Mouse (Mus musculus) heart, postnatal 14 days (tissue): ENCODE data around the gene Supt20. TPM values are rescaled to one million over a fixed set of nuclear protein-coding genes. Genes with fewer than 3 reads are reported as not detected.

Experiments
- DNase-seq, 2 experiments: peaks; one replicate each; pipeline ENCODE4 v3.0.0; 2021 to 2022
- intact Hi-C: fragments of 180-260 bp; cut with DNase I; formaldehyde crosslinking; loops from one replicate; pipeline ENCODE4 v1.15.1; 2025
- long read RNA-seq, 2 experiments: library from polyadenylated mRNA; stranded (forward); transcript quantifications; one replicate each; pipeline ENCODE4 v2.0.0; 2021
- total RNA-seq, 2 experiments: library from RNA; stranded (reverse); gene quantifications; 2 replicates each; pipeline ENCODE4 v1.2.3; 2021

Supt20 gene
- total RNA-seq, result 10 to 100 TPM; 28.3 to 29.9 TPM
- long read RNA-seq, experiment 1, partial matches to known transcripts, result 4 of 25 reads
- long read RNA-seq, experiment 1, other reads (novel, unspliced or antisense), result 18 of 25 reads
- long read RNA-seq, experiment 2, partial matches to known transcripts, result 1 of 21 reads
- long read RNA-seq, experiment 2, other reads (novel, unspliced or antisense), result 20 of 21 reads

DNA sequence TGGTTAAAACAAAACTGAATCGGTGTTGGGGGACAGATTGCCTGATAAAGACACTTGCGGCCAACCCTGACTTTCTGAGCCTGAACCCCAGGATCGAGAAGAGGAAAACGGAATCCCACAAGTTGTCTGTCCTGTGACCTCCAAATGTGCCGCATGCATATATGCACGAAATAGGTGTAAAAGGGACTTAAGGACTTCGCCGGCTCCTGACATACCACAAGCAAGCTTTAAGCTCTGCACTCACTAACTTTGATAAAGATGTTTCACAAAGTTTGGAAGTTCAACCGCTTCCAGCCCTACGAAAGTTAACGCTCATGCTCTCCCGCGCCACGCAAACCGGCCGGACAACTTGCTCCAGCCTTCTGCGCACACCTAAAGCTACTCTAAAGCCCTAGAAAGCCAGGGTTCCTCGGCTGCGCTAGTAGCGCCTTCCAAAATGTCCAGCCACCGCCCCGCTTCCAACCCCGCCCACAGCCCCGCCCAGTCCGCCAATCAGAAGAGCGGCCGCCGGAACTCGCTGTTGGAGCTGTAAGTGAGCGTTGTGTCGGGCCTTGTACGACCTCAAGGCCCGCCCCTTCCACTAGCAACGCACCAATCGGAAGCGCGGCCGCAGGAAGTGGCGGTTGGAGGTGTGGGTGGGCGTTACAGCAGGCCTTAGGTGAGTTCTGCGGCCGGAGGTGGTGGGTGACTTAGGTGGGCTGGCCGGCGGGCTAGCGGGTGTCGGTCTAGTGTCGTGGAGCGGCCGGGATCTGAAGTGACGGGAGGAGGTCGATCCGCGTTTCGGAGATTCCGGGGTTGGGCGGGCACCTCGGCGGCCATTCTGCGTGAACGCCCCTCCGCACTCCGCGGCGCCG lies at the start of gene Supt20:
TSS of gene Supt20 (plus strand) at position 606 of the 854 bp plus-strand sequence.
- peak; percentile 92 to 93 for DNase-seq
- intact Hi-C loops, result loop anchor here (2.0 to 10.0 kb wide), 2 partner anchors 42 to 828 kb away; partner anchors contain the start of genes Alg5, Exosc8 and Ufm1

DNA sequence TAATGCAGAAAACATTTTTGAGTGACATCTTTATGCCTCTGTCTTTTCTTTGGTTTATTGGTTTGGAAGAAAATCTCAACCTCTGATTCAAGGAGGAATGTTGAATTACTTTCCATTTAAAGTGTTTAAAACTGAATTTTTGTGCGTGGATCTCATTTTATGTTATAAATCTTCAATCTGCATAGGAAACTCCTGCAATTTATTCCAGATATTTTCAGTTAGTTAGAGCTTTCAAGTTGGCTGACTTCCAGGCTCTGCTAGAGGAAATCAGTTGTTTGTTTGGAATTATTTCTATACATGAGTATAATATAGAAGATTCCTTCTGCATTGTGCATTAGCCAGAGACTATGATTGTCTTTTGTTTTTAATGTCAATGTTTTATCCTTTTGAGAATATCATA lies 49.8 kb upstream of the Supt20 start:
- intact Hi-C loops, result no loop called here
- DNase-seq, result no peak

DNA sequence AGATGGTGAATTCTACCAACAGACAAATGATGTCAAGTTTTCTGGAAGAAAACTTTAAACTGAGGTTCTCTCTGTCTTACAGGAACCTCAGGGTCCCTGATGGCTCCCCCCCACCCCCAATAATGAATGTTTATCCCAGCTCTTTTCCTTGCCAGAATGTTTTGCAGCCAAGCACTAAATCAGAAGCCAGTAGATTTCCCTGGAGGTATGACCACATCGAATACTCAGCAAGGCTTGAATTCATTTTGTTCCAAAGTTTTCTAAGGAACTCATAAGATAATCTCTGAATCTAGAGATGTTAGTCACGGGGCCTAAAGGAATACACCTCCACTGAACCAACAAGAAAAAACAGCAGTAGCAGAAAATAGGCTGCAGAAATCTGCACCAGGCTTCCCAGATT lies 45.0 kb upstream of the Supt20 start:
- intact Hi-C loops, result no loop called here
- peak; percentile 21 to 57 for DNase-seq

DNA sequence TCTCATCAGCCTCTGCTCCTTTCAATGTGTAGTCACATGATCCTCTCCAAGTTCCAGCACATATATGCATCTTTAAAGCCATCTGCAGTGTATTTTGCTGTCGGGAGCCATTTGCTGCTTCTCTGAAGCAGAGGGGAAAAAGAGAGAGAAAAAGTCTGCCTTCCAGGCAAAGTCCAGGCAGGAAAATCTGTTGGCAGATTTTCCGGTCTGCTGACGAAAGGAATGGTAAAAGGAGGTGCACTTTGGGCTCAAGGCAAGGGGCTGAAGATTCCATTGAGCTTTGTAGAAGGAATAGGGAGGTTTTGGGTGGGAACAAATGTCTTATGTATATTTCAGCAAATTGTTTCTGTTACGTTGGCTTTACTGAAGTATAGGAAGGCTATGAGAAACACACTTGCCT lies 41.0 kb upstream of the Supt20 start:
- intact Hi-C loops, result no loop called here
- DNase-seq, result no peak

DNA sequence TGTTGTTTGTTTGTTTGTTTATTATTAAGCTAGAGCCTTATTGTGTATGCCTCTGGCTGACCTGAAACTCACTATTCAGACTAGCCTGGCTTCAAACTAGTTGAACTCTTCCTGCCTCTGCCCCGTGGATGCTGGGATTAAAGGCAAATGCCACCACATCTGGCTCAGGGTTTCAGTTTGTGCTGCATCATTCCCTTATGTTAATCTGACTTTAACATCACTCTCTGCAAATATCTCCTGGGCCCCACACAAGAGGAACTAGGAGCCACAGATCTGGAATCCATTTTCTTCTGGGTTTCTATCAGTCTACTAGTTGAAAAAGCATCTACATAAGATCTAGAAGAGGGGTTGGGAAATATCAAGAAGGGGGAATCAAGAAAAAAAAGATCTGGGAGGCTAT lies 38.4 kb upstream of the Supt20 start:
- no peak for DNase-seq
- intact Hi-C loops, result no loop called here

DNA sequence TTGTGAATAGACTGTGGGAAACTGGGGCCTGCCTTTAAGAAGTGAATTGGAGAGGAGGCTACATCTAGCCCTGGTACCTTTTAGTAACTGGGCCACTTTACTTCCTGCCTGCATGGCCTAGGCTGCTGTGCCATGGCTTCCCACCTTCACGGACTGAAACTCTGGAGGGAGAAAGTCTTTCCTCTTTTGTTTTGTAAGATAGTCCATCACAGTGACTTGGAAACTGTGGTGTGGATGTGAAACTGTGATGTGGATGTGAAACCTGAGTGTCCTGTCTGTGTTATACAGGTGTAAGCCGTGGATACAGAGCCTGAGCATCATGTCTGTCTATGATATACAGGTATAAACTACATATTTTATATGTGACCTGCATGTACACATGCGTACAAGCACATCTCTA lies 35.5 kb upstream of the Supt20 start:
- DNase-seq, result no peak
- intact Hi-C loops, result no loop called here

DNA sequence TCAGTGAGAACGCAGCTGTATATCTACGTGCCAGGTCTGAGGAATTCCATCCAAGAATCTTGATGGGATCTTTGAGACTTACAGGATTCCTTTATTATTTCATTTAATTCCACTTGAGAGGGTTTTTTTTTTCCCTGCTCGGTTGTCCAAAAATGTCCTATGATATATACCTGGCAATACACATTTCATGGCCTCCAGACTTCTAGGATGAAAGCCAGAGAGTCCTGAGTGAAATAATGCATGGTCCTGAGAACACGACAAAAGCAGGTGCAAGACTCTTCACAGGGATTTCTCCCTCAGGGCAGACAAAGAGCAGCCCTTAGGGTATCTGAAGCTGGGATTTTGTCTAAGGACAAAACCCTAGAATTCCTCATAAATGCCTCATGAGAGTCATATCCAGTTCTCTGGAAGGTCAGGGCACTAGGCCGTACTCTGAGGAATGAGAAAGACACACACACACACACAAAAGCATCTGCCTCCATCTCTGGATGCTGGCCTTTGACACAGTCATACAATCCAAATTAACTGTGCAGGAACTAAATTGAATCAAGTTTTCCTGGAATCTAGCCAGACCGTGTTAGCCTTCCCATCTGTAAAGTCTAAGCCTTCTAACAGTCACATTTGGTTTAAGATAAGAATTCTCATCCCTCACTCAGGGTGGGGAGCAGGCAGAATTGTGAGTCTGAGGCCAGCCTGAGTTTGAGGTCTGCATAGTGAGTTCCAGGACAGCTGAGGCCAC lies 34.5 kb upstream of the Supt20 start:
- peak in 1 of 2 experiments; percentile 16 for DNase-seq

DNA sequence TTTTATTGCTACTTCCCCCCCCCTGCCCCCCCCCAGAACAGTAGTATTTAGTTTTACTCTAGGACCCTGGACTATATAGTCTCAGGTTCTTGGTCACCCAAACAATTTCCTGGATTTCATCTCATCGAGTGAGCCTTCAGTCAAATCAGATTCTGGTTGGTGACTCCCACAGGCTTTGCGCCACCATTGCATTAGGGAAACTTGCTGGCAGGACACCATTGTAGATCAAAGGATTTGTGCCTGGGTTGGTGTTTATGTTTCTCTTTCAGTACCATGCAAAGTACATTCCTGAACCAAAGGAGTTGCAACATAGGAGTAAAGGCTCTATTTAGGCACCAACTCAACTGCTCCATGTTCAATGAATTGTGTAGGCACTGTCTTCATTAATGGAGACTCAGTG lies 32.9 kb upstream of the Supt20 start:
- no peak for DNase-seq
- intact Hi-C loops, result no loop called here

More for the DNA sequence above, 34.5 kb upstream of the Supt20 start:
- intact Hi-C loops, result no loop called here

DNA sequence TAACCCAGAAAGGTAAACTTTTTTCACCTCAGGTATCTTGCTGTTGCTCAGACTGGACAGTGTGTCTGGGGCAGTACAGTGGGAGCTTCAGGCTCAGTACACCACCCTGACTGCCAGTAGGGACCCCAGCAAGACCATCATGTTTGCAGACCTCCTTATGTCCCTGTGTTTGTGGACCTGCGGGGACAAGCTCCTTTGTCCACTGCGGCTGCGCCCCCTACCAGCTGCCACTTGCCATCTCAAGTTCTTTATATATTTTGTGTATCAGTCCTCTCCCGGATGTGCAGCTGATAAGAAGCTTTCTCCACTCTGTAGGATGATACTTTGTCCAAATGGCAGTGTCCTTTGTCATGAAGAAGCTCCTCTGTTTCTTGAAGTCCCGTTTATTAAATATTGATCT lies 30.2 kb upstream of the Supt20 start:
- intact Hi-C loops, result no loop called here
- DNase-seq, result peak in 1 of 2 experiments; percentile 5

DNA sequence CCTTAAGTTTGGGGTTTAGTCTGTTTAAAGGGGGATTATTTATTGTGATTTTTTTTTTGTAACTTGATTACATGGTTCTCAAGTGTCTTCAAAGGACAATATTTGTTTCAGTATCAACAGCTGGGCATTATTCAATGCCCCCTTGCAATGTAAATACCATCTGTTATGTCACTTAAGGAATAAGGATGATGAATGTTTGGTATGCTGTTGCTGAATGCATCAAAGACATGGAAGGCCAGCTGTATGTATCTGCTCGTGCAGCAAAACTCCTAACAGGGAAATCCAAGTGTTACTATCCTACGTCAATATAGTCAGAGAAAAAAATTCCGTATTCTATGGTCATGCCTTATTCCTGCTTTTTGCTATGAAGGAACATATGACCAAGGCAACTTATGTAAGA lies 24.5 kb upstream of the Supt20 start:
- intact Hi-C loops, result no loop called here
- DNase-seq, result no peak

DNA sequence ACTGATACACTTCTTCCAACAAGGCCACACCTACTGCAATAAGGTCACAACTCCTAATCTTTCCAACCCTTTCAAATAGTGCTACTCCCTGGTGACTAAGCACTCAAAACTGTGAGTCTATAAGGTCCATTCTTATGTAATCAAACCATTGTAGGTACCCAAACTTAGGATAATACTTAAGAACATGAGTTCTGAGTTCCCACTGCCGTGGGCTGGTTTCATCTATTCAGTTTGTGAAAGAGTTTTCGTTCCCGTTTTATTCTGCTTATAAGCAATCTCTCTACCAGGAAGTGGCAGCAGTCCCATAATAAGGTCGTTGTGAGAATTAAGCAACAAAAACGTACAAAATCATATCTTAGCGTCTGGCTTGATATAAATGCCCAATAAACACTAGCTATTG lies 23.9 kb upstream of the Supt20 start:
- DNase-seq, result no peak
- intact Hi-C loops, result no loop called here

DNA sequence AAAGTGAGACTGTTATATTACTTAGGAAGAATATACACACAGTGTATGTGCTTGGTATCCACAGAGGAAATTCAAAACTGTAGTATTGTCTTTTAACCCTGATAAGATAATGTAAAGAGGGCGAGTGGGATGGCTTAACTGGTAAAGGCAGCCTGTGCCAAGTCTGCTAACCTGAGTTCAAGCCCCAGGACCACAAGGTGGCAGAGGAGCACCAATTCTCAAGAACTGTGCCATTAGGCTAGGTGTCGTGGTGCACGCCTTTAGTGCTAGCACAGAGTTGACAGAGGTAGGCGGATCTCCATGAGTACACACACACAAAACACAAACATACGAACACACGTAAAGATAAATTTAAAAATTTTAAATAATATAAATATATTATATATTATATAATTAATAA lies 23.0 kb upstream of the Supt20 start:
- intact Hi-C loops, result no loop called here
- DNase-seq, result no peak

DNA sequence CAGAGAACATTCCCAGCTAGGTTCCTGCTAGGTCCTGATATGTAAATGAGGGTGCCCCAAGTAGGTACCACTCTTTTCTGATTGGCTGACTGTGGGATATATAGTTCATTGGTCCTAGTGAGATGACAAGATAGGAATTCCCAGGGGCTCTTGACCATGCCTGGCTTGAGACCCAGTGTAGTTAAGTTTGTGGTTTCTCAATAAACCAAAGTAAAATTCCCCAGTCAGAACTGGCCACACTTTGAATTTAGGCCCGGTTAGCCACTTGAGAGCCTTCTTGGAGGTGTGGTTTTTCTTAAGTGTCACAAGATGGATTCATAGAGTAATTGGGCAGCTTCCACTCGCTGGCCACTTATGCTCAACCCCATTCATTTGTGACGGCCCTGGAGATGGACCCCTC lies 20.5 kb upstream of the Supt20 start:
- no peak for DNase-seq
- intact Hi-C loops, result loop anchor here (2.0 kb wide), 1 partner anchor 319 kb away; no protein-coding TSS in a partner anchor

DNA sequence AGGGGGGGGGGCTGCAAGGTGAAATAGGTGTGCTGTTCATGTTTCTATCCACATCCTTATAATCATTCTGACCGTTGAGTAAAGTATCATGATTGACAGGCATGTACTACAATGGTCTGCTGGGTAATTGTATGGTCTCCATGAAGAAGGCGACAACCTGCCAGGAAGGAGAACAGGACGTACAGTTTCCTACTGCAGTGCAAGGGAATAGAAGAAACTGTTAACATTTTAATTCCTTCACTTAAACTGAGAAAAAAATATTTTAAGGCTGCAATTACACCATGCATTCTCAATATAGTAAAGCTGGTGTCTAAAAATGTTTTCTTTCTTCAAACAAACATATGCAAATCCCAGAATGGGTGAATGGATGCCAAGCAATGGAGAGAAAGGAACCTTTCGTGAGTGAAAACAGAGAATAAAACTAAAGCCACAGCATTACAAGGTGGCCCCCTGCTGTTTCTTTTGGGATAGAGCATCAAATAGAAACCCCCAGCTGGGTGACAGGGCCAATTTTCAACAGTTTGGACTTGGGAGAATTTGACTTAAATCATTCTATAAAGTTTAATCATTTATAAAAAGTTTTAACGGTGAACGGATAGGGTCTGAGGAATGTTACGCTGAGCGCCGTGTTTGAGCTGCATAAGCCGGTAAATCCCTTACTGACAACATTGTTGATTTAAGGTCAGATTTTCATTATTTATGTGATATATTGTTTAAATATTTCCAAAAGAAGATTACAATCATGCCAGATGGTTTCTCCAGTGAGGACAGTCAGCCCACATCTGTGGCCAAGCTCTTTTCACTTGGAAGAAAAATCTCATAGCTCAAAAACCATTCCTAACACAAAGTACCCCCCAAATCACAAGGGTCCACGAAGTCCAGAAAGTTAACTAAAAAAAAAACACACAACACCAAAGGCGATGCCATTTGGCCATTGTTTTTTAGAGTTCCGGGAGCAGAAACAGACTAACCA lies 19.8 kb upstream of the Supt20 start:
- intact Hi-C loops, result loop anchor here (2.0 kb wide), 1 partner anchor 320 kb away; no protein-coding TSS in a partner anchor
- DNase-seq, result peak; percentile 23 to 65

DNA sequence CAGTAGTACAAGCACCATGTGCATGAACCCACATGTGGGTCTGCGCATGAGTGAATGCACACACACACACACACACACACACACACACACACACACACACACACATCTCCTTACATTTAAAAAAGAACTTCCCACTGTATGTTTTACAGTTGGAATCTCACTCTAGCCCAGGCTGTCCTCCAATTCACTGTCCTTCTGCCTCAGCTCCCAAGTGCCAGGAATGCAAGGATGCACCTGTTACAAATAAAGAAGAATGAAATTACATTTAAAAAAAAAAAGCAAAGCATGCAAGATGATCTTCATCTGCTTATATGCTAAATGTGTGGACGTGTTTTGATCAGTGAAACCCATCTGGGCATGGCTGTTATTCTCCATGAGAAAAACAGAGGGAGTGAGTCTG lies 15.8 kb upstream of the Supt20 start:
- intact Hi-C loops, result no loop called here

DNA sequence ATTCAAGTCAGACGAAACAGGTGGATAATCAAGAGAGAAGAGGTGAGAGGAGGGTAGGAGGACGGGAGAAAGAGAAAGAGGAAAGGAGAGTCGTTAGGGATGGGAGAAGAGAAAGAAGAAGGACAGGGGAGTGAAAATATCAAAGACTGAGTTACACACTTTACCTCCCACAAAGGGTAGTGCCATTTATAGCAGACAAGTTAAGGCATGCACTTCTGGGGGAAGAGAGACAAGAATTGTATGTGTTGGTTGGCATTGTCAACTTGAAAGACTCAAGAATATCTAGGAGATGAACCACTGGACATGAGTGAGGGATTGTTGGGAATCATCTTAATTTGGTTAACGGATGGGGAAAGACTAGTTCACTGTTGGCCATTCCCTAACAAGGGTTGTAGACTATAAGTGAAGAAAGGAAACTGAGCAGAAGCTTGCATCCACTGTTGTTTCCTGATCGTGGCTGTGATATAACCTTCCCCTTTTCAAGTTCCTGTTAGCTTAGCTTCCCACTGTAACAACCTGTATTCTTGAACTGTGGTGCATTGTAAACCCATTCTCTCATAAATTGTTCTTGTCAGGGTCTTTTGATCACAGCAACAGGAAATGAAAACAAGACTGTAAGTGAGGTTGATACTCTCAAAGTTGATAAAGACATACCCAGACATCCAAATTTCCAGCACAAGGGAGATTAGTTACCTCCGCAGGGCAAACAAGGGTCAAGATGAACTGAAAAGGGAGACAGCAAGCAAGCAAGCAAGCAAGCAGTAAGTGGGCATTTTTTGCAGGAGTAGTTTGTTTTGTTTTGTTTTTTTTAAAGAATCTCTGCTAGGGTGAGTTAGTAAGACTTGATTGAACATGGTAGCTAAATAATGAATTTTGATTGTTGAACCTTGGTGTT lies 11.1 kb upstream of the Supt20 start:
- intact Hi-C loops, result loop anchor here (10.0 kb wide), 1 partner anchor 947 kb away; no protein-coding TSS in a partner anchor
- no peak for DNase-seq

More for the DNA sequence above, 15.8 kb upstream of the Supt20 start:
- DNase-seq, result no peak

DNA sequence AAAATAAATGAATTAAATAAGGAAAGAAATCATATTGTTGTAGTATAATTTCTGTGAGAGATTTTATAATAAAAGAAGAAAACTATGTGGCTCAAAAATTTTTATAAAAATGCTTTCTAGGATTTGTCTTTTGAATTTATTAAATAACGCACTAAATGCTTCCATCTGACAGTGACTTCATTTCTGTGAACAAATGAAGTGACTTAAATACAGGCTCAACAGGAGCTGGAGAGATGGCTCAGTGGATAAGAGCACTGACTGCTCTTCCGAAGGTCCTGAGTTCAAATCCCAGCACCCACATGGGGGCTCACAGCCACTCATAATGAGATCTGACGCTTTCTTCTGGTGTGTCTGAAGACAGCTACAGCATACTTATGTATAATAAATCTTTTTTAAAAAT lies 7.4 kb upstream of the Supt20 start:
- DNase-seq, result no peak
- intact Hi-C loops, result loop anchor here (10.0 kb wide), 1 partner anchor 950 kb away; no protein-coding TSS in a partner anchor

DNA sequence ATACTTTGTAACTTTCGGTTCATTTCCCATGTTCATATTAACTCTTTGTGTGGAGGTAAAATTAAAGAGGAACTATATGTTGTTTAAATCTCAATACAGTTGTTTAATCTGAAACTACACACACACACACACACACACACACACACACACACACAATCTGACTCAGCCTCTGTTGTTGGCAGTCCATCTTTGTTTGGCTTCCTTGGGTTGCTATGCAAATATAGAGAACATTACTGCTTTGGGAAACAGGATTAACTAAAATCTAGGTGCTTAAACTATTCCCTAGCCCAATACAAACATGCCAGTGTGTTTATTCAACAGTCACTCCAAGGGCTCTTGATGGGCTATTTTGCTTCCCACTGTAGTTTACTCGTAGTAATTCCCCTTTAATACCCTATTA lies 5.4 kb upstream of the Supt20 start:
- no peak for DNase-seq
- intact Hi-C loops, result loop anchor here (10.0 kb wide), 1 partner anchor 952 kb away; no protein-coding TSS in a partner anchor

DNA sequence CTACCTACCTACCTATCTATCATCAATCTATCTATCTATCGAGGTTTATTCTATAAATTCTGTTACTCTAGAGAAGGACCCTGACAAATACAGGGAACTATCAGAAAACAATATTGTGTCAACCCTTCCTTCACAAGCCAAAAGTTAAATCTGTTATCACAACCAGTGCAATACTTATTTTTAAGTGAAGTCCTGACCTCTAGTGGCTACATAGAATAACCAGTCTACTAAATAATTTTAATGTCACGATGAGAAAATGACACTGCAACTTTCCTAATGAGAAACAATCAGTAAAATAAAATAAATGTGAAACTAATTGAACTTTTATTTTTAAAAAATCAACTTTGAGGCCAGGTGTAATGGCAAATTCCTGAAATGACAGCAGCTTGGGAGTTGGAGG lies 3.5 kb upstream of the Supt20 start:
- DNase-seq, result no peak
- intact Hi-C loops, result loop anchor here (2.0 to 10.0 kb wide), 2 partner anchors 336 to 954 kb away; no protein-coding TSS in a partner anchor
